Mouse (Mus musculus) MEL (cell line): ENCODE results near the gene Sipa1l1.

ENCODE experiments used
- CTCF ChIP-seq, 3 experiments: IDR thresholded peaks in 2 of 3; conservative IDR thresholded peaks in 1 of 3; 2 replicates each; pipeline ENCODE4 v1.5.1; 2011 to 2012; ENCODE audit warnings: low read length in 3 of 3, low read depth in 2 of 3, mild to moderate bottlenecking in 2 of 3, improper control_type of control experiment in 1 of 3, inconsistent platforms in 1 of 3, mixed read lengths in 1 of 3, moderate library complexity in 1 of 3; ENCODE audit not compliant: control insufficient read depth in 1 of 3, insufficient read depth in 1 of 3, poor library complexity in 1 of 3, severe bottlenecking in 1 of 3
- EP300 ChIP-seq, 2 experiments: IDR thresholded peaks; 2 replicates each; pipeline ENCODE4 v1.6.1; 2011; ENCODE audit warnings: improper control_type of control experiment in 2 of 2, low read length in 2 of 2, low read depth in 1 of 2, mild to moderate bottlenecking in 1 of 2
- GABPA ChIP-seq: IDR thresholded peaks from 2 replicates; pipeline ENCODE4 v1.6.1; 2012; ENCODE audit warnings: low read depth, mild to moderate bottlenecking, inconsistent platforms, low read length, improper control_type of control experiment, moderate library complexity
- POLR2A ChIP-seq, 2 experiments: IDR thresholded peaks; 2 replicates each; pipeline ENCODE4 v1.6.1; 2011 to 2012; ENCODE audit warnings: low read length in 2 of 2, mild to moderate bottlenecking in 2 of 2, control low read depth in 1 of 2, improper control_type of control experiment in 1 of 2, low read depth in 1 of 2, moderate library complexity in 1 of 2; ENCODE audit not compliant: control insufficient read depth in 1 of 2, insufficient read depth in 1 of 2, poor library complexity in 1 of 2
- POLR2AphosphoS2 ChIP-seq: IDR thresholded peaks from 2 replicates; pipeline ENCODE4 v1.6.1; 2011; ENCODE audit warnings: low read length, improper control_type of control experiment
- TCF12 ChIP-seq: IDR thresholded peaks from 2 replicates; pipeline ENCODE4 v1.6.1; 2014; ENCODE audit warnings: low read depth, mild to moderate bottlenecking, inconsistent platforms, low read length, improper control_type of control experiment, moderate library complexity
- ZC3H11A ChIP-seq: IDR thresholded peaks from 2 replicates; pipeline ENCODE4 v1.6.1; 2012; ENCODE audit warnings: low read depth, mild to moderate bottlenecking, inconsistent platforms, low read length, improper control_type of control experiment

DNA sequence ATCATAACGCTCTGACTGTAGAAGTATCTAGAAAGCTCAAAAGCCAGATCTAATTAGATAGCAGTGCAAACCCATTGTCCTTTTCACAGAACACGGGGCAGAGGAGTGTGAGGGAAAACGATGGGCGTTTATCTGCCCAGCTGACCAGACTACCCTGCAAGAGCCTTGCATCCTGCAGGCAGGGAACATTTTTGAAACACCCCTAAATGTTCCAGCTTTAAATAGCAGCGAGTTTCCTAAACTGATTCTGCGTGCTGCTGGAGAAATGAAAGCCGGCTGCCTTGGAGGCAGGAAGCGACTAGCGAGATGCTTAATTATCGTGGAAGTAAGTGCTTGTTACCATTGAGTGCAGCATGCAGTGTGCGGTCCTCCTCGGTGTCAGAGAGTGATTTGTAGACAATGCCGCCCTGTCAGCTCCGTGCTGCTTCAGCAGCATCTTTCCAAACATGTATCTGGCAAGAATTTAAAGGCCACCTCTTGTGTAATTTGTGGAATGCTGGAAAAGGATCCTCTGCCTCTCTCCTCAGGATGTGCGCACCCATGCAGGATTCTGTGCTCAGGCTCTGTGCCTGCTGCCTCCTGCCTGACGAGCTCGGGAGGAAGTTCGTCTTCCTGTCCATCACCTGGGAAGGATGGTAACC, 170.2 kb downstream of the Sipa1l1 start:
- TF ChIP-seq POLR2A (IDR thresholded peaks at IDR 0.05; ENCODE audit: control insufficient read depth in 1 of 2, insufficient read depth in 1 of 2, low read depth in 1 of 2, low read length in 2 of 2, poor library complexity in 1 of 2) (no peak), TCF12 (no peak), CTCF (IDR thresholded peaks at IDR 0.05 in 2 of 3, conservative IDR thresholded peaks at IDR 0.05 in 1 of 3; ENCODE audit: control insufficient read depth in 1 of 3, insufficient read depth in 1 of 3, low read depth in 2 of 3, low read length in 3 of 3, poor library complexity in 1 of 3, severe bottlenecking in 1 of 3) (no peak), ZC3H11A (no peak), POLR2AphosphoS2 (no peak), GABPA (no peak), EP300 (IDR thresholded peaks at IDR 0.05; ENCODE audit: low read depth in 1 of 2, low read length in 2 of 2) (no peak)
